In the genomic region with DNA sequence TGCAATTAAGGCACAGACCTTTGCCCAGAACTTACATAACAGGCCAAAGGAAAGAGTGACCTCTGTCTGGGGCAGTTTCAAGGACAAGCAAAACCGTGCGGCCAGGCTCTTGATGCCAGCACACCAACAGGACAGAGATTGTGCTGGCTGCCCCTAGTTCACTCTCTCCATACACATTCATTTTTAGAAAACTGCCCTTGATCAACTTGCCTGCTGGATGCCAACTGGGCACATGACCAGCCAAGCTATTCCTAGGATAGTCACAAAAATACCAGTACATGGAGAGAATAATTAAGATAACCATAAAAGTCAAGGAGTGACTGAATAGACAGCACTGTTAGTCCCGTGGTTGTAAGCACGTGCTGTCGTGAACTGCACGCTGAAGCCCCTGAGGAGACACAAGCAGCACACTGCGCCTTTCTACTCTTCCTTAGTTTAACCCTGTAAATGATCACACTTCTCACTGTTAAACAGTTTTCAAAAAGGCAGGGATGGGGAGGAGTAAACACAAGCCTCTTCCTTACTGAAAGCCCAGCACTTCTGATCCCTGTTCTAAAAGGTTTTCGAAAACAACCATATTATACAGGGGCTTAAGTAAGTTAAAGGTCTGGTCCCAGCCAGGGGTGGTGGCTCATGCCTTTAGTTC, we compare ENCODE assay signal across 9 mouse cellular contexts.
A peak's percentile ranks its signal among the peaks of the same experiment; 100 is the strongest.
DNase-seq lines count a peak whose midpoint lies in the region; ATAC-seq lines count a peak whose summit lies in the region.
"Had no signal": no experiment of that assay in that cellular context is flagged by ENCODE, and none has a peak within 500 bp of the region (broad histone marks: within the 10 kb centered on the region; RNA-seq: fewer than 3 reads in every experiment).

No protein-coding gene starts in this region.

- H3K9me3 ChIP-seq in kidney, embryonic 16.5 days (ENCODE audit: low read length), result no peaks in the 10 kb centered on the region
- no peaks in the 10 kb centered on the region for H3K9me3 ChIP-seq in heart, embryonic 13.5 days
- H3K9me3 ChIP-seq: forebrain, embryonic 15.5 days; liver, embryonic 12.5 days had no signal

- H3K4me3 ChIP-seq in kidney, embryonic 16.5 days (ENCODE audit: low read length), result no peak overlapping the region
- H3K4me3 ChIP-seq in brown adipose tissue, adult 24 weeks (ENCODE audit: insufficient read depth, low read depth, low read length), result no peak overlapping the region
- H3K4me3 ChIP-seq in heart, embryonic 13.5 days, result no peak overlapping the region
- H3K4me3 ChIP-seq: forebrain, embryonic 15.5 days; liver, embryonic 12.5 days had no signal

- H3K27ac ChIP-seq in kidney, embryonic 16.5 days (ENCODE audit: low read length), result no peak overlapping the region
- H3K27ac ChIP-seq in brown adipose tissue, adult 24 weeks (replicated peaks; ENCODE audit: low read depth, low read length), result peak overlapping the region; percentile 83
- H3K27ac ChIP-seq in heart, embryonic 13.5 days (replicated peaks), result peak overlapping the region; percentile 90
- H3K27ac ChIP-seq: forebrain, embryonic 15.5 days; liver, embryonic 12.5 days had no signal

- ATAC-seq in kidney, embryonic 16.5 days (ENCODE audit: low FRiP score, low TSS enrichment), result no peak
- no peak for ATAC-seq in heart, embryonic 13.5 days (ENCODE audit: extremely low read depth, insufficient number of reproducible peaks, low FRiP score, low TSS enrichment)
- ATAC-seq in inflammation-experienced regulatory T-cells, adult 6 months, result no peak
- no peak for ATAC-seq in activated CD4-positive, CD25-positive, alpha-beta regulatory T cell, adult 4 months
- ATAC-seq: forebrain, embryonic 15.5 days; liver, embryonic 12.5 days had no signal

- H3K36me3 ChIP-seq in kidney, embryonic 16.5 days (ENCODE audit: insufficient read depth, low read length), result no peaks in the 10 kb centered on the region
- peaks cover 19% of the 10 kb centered on the region for H3K36me3 ChIP-seq in heart, embryonic 13.5 days
- H3K36me3 ChIP-seq: forebrain, embryonic 15.5 days; liver, embryonic 12.5 days had no signal

- no peak overlapping the region for H3K4me2 ChIP-seq in kidney, embryonic 16.5 days (replicated peaks; ENCODE audit: low read depth, low read length)
- no peak overlapping the region for H3K4me2 ChIP-seq in heart, embryonic 13.5 days
- H3K4me2 ChIP-seq: forebrain, embryonic 15.5 days; liver, embryonic 12.5 days had no signal

- WGBS in kidney, embryonic 16.5 days, result 81% methylated on average over 8 of the region's 8 CpGs
- whole genome bisulfite sequencing in heart, embryonic 13.5 days, result 43% methylated on average over 8 of the region's 8 CpGs

- H3K4me1 ChIP-seq in kidney, embryonic 16.5 days (ENCODE audit: insufficient read depth, low read length), result no peaks in the 10 kb centered on the region
- no peaks in the 10 kb centered on the region for H3K4me1 ChIP-seq in brown adipose tissue, adult 24 weeks (ENCODE audit: control insufficient read depth, insufficient read depth, insufficient read length, low read length)
- H3K4me1 ChIP-seq in heart, embryonic 13.5 days, result peaks cover 21% of the 10 kb centered on the region
- H3K4me1 ChIP-seq: liver, embryonic 12.5 days had no signal

- peak; percentile 47 for DNase-seq in kidney, adult 18-20 months
- peak; percentile 49 to 75 for DNase-seq in kidney, postnatal 25 days

- H3K9ac ChIP-seq in kidney, embryonic 16.5 days (replicated peaks; ENCODE audit: low read length), result no peak overlapping the region
- H3K9ac ChIP-seq in heart, embryonic 13.5 days, result peak overlapping the region; percentile 56; the same call in 1 of the 2 replicates
- H3K9ac ChIP-seq: forebrain, embryonic 15.5 days; liver, embryonic 12.5 days had no signal

- no peaks in the 10 kb centered on the region for H3K27me3 ChIP-seq in kidney, embryonic 16.5 days (ENCODE audit: insufficient read depth, low read length)
- no peaks in the 10 kb centered on the region for H3K27me3 ChIP-seq in heart, embryonic 13.5 days (replicated peaks)
- H3K27me3 ChIP-seq: forebrain, embryonic 15.5 days; liver, embryonic 12.5 days had no signal
